Mouse (Mus musculus): ENCODE results near the gene Apba2. TPM values are rescaled to one million over a fixed set of nuclear protein-coding genes. Genes with fewer than 3 reads are reported as not detected.

Gene Apba2
- polyA plus RNA-seq, 1 experiment from 2014 or later, result 123 TPM

- WGBS, result 89% methylated on average over 16 of the region's 16 CpGs
Measured at GRCm38 (mm10) chr7:64574144-64574543, 72.6 kb downstream of the Apba2 start.

GRCm38 (mm10) chr7:64576519-64576951, 75.0 kb downstream of the Apba2 start:
- Histone ChIP-seq H3K4me1 (ENCODE audit: control insufficient read depth, insufficient read depth, low read length) (peaks cover 8% of the 10 kb centered on the region; the same call in 1 of the 2 replicates), H3K36me3 (ENCODE audit: control insufficient read depth, insufficient read depth, low read length) (no peaks in the 10 kb centered on the region), H3K4me3 (ENCODE audit: low read depth, low read length) (no peak overlapping the region), H3K27me3 (ENCODE audit: control insufficient read depth, insufficient read depth, low read length) (no peaks in the 10 kb centered on the region), H3K4me2 (ENCODE audit: low read depth) (no peak overlapping the region), H3K9ac (ENCODE audit: low read length) (no peak overlapping the region), H3K27ac (ENCODE audit: low read depth, low read length) (no peak overlapping the region), H3K9me3 (ENCODE audit: control insufficient read depth, low read length) (no peaks in the 10 kb centered on the region; the same call in 1 of the 2 replicates)
- WGBS, result 53% methylated on average over 1 of the region's 1 CpGs
- DNase-seq (ENCODE audit: low spot score), result no peak
- no peak for ATAC-seq (ENCODE audit: insufficient read depth, low FRiP score, low TSS enrichment)

More at GRCm38 (mm10) chr7:64574144-64574543, 72.6 kb downstream of the Apba2 start:
- DNase-seq (ENCODE audit: low spot score), result no peak
- Histone ChIP-seq H3K9ac (ENCODE audit: low read length) (no peak overlapping the region), H3K4me2 (ENCODE audit: low read depth) (no peak overlapping the region), H3K4me3 (ENCODE audit: low read depth, low read length) (no peak overlapping the region), H3K4me1 (ENCODE audit: control insufficient read depth, insufficient read depth, low read length) (peaks cover under 1% of the 10 kb centered on the region; the same call in 1 of the 2 replicates), H3K36me3 (ENCODE audit: control insufficient read depth, insufficient read depth, low read length) (no peaks in the 10 kb centered on the region), H3K9me3 (ENCODE audit: control insufficient read depth, low read length) (no peaks in the 10 kb centered on the region; the same call in 1 of the 2 replicates), H3K27me3 (ENCODE audit: control insufficient read depth, insufficient read depth, low read length) (no peaks in the 10 kb centered on the region), H3K27ac (ENCODE audit: low read depth, low read length) (no peak overlapping the region)
- no peak for ATAC-seq (ENCODE audit: insufficient read depth, low FRiP score, low TSS enrichment)

DNA sequence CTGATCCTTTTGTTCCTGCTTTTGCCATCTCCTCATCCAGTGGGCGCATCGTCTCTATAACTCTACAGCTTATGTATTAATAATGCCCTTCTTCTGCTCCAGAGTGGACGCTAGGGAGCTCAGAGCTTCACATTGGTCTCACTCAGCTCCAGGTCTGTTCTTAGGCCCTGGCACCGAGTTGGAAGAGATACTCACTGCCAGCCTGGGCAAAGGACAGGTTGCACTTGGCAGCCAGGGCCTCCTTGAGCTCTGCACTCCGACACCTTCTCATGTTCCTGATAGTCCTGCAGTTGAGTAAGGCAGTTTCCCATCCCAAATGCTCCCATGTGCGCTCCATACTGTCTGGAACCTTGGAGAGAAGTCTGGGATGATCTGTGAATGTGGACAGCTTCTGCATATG, 76.7 kb downstream of the Apba2 start:
- no peak for DNase-seq (ENCODE audit: low spot score)
- H3K27me3 ChIP-seq (ENCODE audit: control insufficient read depth, insufficient read depth, low read length), result no peaks in the 10 kb centered on the region
- no peaks in the 10 kb centered on the region for H3K36me3 ChIP-seq (ENCODE audit: control insufficient read depth, insufficient read depth, low read length)

GRCm38 (mm10) chr7:64579887-64580286, 78.4 kb downstream of the Apba2 start:
- Histone ChIP-seq H3K9me3 (ENCODE audit: control insufficient read depth, low read length) (no peaks in the 10 kb centered on the region; the same call in 1 of the 2 replicates), H3K4me1 (ENCODE audit: control insufficient read depth, insufficient read depth, low read length) (peaks cover 8% of the 10 kb centered on the region; the same call in 1 of the 2 replicates), H3K4me2 (ENCODE audit: low read depth) (no peak overlapping the region), H3K36me3 (ENCODE audit: control insufficient read depth, insufficient read depth, low read length) (no peaks in the 10 kb centered on the region), H3K27ac (ENCODE audit: low read depth, low read length) (0 out of 2 replicates have a peak overlapping the region, but pooled peaks have one; percentile 39), H3K4me3 (ENCODE audit: low read depth, low read length) (no peak overlapping the region), H3K27me3 (ENCODE audit: control insufficient read depth, insufficient read depth, low read length) (no peaks in the 10 kb centered on the region), H3K9ac (ENCODE audit: low read length) (no peak overlapping the region)
- peak; percentile 75 for ATAC-seq (ENCODE audit: insufficient read depth, low FRiP score, low TSS enrichment)
- DNase-seq (ENCODE audit: low spot score), result no peak
- WGBS, result 39% methylated on average over 4 of the region's 4 CpGs

More for the DNA sequence above, 76.7 kb downstream of the Apba2 start:
- Histone ChIP-seq H3K9ac (ENCODE audit: low read length) (no peak overlapping the region), H3K27ac (ENCODE audit: low read depth, low read length) (no peak overlapping the region), H3K4me3 (ENCODE audit: low read depth, low read length) (no peak overlapping the region), H3K4me1 (ENCODE audit: control insufficient read depth, insufficient read depth, low read length) (peaks cover 8% of the 10 kb centered on the region; the same call in 1 of the 2 replicates), H3K4me2 (ENCODE audit: low read depth) (no peak overlapping the region), H3K9me3 (ENCODE audit: control insufficient read depth, low read length) (no peaks in the 10 kb centered on the region; the same call in 1 of the 2 replicates)
- no peak for ATAC-seq (ENCODE audit: insufficient read depth, low FRiP score, low TSS enrichment)
- 94% methylated on average over 6 of the region's 6 CpGs for WGBS

DNA sequence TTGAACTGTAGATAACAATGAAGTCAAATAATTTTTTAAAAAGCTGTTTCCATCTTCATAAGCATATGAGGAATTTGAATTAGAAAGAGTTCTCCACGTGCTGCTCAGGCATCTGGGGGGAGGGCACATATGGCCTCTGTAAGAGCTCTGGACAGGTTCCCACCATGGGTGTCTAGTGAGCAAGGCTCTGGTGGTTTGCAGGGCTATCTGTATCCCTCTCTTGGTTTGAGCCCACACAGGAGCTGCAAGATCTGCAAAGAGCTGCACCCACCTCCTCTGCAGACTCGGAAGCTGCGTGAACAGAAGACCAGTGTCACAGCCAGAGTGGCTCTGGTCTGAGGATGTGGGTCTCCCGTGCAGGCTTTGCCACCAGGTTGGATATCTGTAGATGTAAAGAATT, 78.8 kb downstream of the Apba2 start:
- H3K36me3 ChIP-seq (ENCODE audit: control insufficient read depth, insufficient read depth, low read length), result no peaks in the 10 kb centered on the region
- no peak for DNase-seq (ENCODE audit: low spot score)
- H3K4me2 ChIP-seq (ENCODE audit: low read depth), result no peak overlapping the region
- H3K4me3 ChIP-seq (ENCODE audit: low read depth, low read length), result no peak overlapping the region
- no peaks in the 10 kb centered on the region for H3K27me3 ChIP-seq (ENCODE audit: control insufficient read depth, insufficient read depth, low read length)
- WGBS, result 73% methylated on average over 4 of the region's 4 CpGs
- no peaks in the 10 kb centered on the region for H3K9me3 ChIP-seq (ENCODE audit: control insufficient read depth, low read length)
- H3K27ac ChIP-seq (ENCODE audit: low read depth, low read length), result 0 out of 2 replicates have a peak overlapping the region, but pooled peaks have one; percentile 1
- H3K9ac ChIP-seq (ENCODE audit: low read length), result no peak overlapping the region
- peaks cover 8% of the 10 kb centered on the region; the same call in 1 of the 2 replicates for H3K4me1 ChIP-seq (ENCODE audit: control insufficient read depth, insufficient read depth, low read length)
- peak; percentile 36; the same call in 1 of the 2 replicates for ATAC-seq (ENCODE audit: insufficient read depth, low FRiP score, low TSS enrichment)

DNA sequence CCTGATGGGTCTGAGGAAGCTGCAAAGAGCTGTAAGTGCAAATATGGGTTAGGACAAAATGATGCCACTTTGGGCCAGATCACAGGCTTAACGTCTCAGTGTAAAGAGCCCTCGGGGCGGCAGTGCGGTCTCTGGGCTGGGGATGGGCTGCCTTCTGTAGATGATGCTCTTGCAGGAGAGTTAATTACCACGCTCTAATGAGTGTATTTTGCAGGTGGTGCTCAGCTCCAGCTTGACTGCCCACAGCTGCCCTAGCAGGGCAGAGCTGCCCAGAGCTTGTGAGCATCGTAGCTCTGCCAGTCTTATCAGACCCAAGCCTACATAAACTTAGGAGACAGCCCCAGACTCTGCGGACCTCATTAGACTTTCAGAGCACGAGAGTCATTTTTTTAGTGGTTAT, 80.9 kb downstream of the Apba2 start:
- 78% methylated on average over 8 of the region's 8 CpGs for WGBS
- H3K9me3 ChIP-seq (ENCODE audit: control insufficient read depth, low read length), result no peaks in the 10 kb centered on the region
- ATAC-seq (ENCODE audit: insufficient read depth, low FRiP score, low TSS enrichment), result no peak

GRCm38 (mm10) chr7:64583670-64584121, 82.2 kb downstream of the Apba2 start:
- Histone ChIP-seq H3K9me3 (ENCODE audit: control insufficient read depth, low read length) (no peaks in the 10 kb centered on the region), H3K4me3 (ENCODE audit: low read depth, low read length) (no peak overlapping the region), H3K4me2 (ENCODE audit: low read depth) (no peak overlapping the region), H3K27ac (ENCODE audit: low read depth, low read length) (no peak overlapping the region), H3K9ac (ENCODE audit: low read length) (no peak overlapping the region), H3K36me3 (ENCODE audit: control insufficient read depth, insufficient read depth, low read length) (no peaks in the 10 kb centered on the region), H3K27me3 (ENCODE audit: control insufficient read depth, insufficient read depth, low read length) (no peaks in the 10 kb centered on the region), H3K4me1 (ENCODE audit: control insufficient read depth, insufficient read depth, low read length) (peaks cover 8% of the 10 kb centered on the region; the same call in 1 of the 2 replicates)
- DNase-seq (ENCODE audit: low spot score), result no peak
- ATAC-seq (ENCODE audit: insufficient read depth, low FRiP score, low TSS enrichment), result no peak
- 92% methylated on average over 6 of the region's 6 CpGs for WGBS

More for the DNA sequence above, 80.9 kb downstream of the Apba2 start:
- H3K27ac ChIP-seq (ENCODE audit: low read depth, low read length), result no peak overlapping the region
- H3K9ac ChIP-seq (ENCODE audit: low read length), result no peak overlapping the region
- H3K4me1 ChIP-seq (ENCODE audit: control insufficient read depth, insufficient read depth, low read length), result peaks cover 8% of the 10 kb centered on the region; the same call in 1 of the 2 replicates
- no peaks in the 10 kb centered on the region for H3K36me3 ChIP-seq (ENCODE audit: control insufficient read depth, insufficient read depth, low read length)
- H3K4me3 ChIP-seq (ENCODE audit: low read depth, low read length), result no peak overlapping the region
- no peak for DNase-seq (ENCODE audit: low spot score)
- H3K4me2 ChIP-seq (ENCODE audit: low read depth), result no peak overlapping the region
- H3K27me3 ChIP-seq (ENCODE audit: control insufficient read depth, insufficient read depth, low read length), result no peaks in the 10 kb centered on the region

GRCm38 (mm10) chr7:64586133-64586532, 84.6 kb downstream of the Apba2 start:
- H3K27ac ChIP-seq (ENCODE audit: low read depth, low read length), result no peak overlapping the region
- WGBS, result 90% methylated on average over 4 of the region's 4 CpGs

GRCm38 (mm10) chr7:64586571-64586970, 85.1 kb downstream of the Apba2 start:
- Histone ChIP-seq H3K27ac (ENCODE audit: low read depth, low read length) (no peak overlapping the region), H3K4me1 (ENCODE audit: control insufficient read depth, insufficient read depth, low read length) (no peaks in the 10 kb centered on the region), H3K36me3 (ENCODE audit: control insufficient read depth, insufficient read depth, low read length) (no peaks in the 10 kb centered on the region), H3K27me3 (ENCODE audit: control insufficient read depth, insufficient read depth, low read length) (no peaks in the 10 kb centered on the region), H3K4me3 (ENCODE audit: low read depth, low read length) (no peak overlapping the region), H3K9ac (ENCODE audit: low read length) (no peak overlapping the region), H3K4me2 (ENCODE audit: low read depth) (no peak overlapping the region), H3K9me3 (ENCODE audit: control insufficient read depth, low read length) (no peaks in the 10 kb centered on the region)
- DNase-seq (ENCODE audit: low spot score) (no peak), ATAC-seq (ENCODE audit: insufficient read depth, low FRiP score, low TSS enrichment) (no peak)
- 87% methylated on average over 3 of the region's 3 CpGs for WGBS

More at GRCm38 (mm10) chr7:64586133-64586532, 84.6 kb downstream of the Apba2 start:
- DNase-seq (ENCODE audit: low spot score), result no peak
- no peaks in the 10 kb centered on the region for H3K36me3 ChIP-seq (ENCODE audit: control insufficient read depth, insufficient read depth, low read length)
- no peaks in the 10 kb centered on the region for H3K27me3 ChIP-seq (ENCODE audit: control insufficient read depth, insufficient read depth, low read length)
- ATAC-seq (ENCODE audit: insufficient read depth, low FRiP score, low TSS enrichment), result no peak
- H3K4me3 ChIP-seq (ENCODE audit: low read depth, low read length), result no peak overlapping the region
- no peaks in the 10 kb centered on the region for H3K9me3 ChIP-seq (ENCODE audit: control insufficient read depth, low read length)
- no peak overlapping the region for H3K9ac ChIP-seq (ENCODE audit: low read length)
- no peaks in the 10 kb centered on the region for H3K4me1 ChIP-seq (ENCODE audit: control insufficient read depth, insufficient read depth, low read length)
- H3K4me2 ChIP-seq (ENCODE audit: low read depth), result no peak overlapping the region
